Mouse (Mus musculus) midbrain, embryonic 16.5 days (tissue): Measurements from ENCODE around the gene Eepd1. TPM values are rescaled to one million over a fixed set of nuclear protein-coding genes. Genes with fewer than 3 reads are reported as not detected.

ENCODE experiments used
- ATAC-seq: fragments of 200-750 bp; cut with Nextera tagmentation; 2 replicates; pipeline ENCODE4 v1.8.0; 2017; ENCODE audit warnings: moderate TSS enrichment
- H3K27ac ChIP-seq: fragments of 300-500 bp; sonication (generic); 2 replicates; pipeline ENCODE4 v1.5.1; 2014; ENCODE audit warnings: mild to moderate bottlenecking, low read length, mixed read lengths
- H3K27me3 ChIP-seq: fragments of 300-500 bp; sonication (generic); 2 replicates; pipeline ENCODE4 v1.6.1; 2014; ENCODE audit warnings: low read depth, low read length, mixed read lengths; ENCODE audit not compliant: control insufficient read depth, insufficient read depth
- H3K36me3 ChIP-seq: fragments of 300-500 bp; sonication (generic); 2 replicates; pipeline ENCODE4 v1.6.1; 2014; ENCODE audit warnings: mild to moderate bottlenecking, low read length, moderate library complexity, mixed read lengths; ENCODE audit not compliant: control insufficient read depth, insufficient read depth
- H3K4me1 ChIP-seq: fragments of 300-500 bp; sonication (generic); 2 replicates; pipeline ENCODE4 v1.6.1; 2014; ENCODE audit warnings: mild to moderate bottlenecking, low read length, mixed read lengths; ENCODE audit not compliant: control insufficient read depth, insufficient read depth
- H3K4me2 ChIP-seq: fragments of 300-500 bp; sonication (generic); 2 replicates; pipeline ENCODE4 v1.6.1; 2014; ENCODE audit warnings: mild to moderate bottlenecking, low read length, mixed read lengths
- H3K4me3 ChIP-seq: fragments of 300-500 bp; sonication (generic); 2 replicates; pipeline ENCODE4 v1.5.1; 2014; ENCODE audit warnings: low read depth, mild to moderate bottlenecking, low read length, moderate library complexity, mixed read lengths
- H3K9ac ChIP-seq: fragments of 300-500 bp; sonication (generic); 2 replicates; pipeline ENCODE4 v1.6.1; 2014; ENCODE audit warnings: low read depth, low read length, mixed read lengths
- H3K9me3 ChIP-seq: fragments of 300-500 bp; sonication (generic); replicated peaks from 2 replicates; pipeline ENCODE4 v1.6.1; 2014; ENCODE audit warnings: mild to moderate bottlenecking, low read length, mixed read lengths; ENCODE audit not compliant: control insufficient read depth, poor library complexity, severe bottlenecking
- WGBS: fragments of 180-500 bp; shearing (Covaris S2); extraction: QIAGEN DNeasy Blood & Tissue Kit; methylation state at CpG from one replicate; pipeline ENCODE4 v1.1.7; 2014; 5-methylcytosine and 5-hydroxymethylcytosine counted together
- polyA plus RNA-seq: library from polyadenylated mRNA; unstranded; fragments of >200 nt; fragmentation: Nextera tagmentation; extraction: Ambion mirVana; gene quantifications from 2 replicates; pipeline ENCODE4 v1.2.1, GENCODE M21; 2015

The Eepd1 gene
- polyA plus RNA-seq, 1 experiment from 2014 or later: 12.7 TPM

GRCm38 (mm10) chr9:25556008-25556407, 74.7 kb downstream of the Eepd1 start:
- H3K4me1 ChIP-seq: no peaks in the 10 kb centered on the region
- ATAC-seq: no peak
- 96% methylated on average over 3 of the region's 3 CpGs for WGBS

GRCm38 (mm10) chr9:25557378-25557777, 76.0 kb downstream of the Eepd1 start:
- ATAC-seq: no peak
- Histone ChIP-seq H3K27ac (no peak overlapping the region), H3K36me3 (no peaks in the 10 kb centered on the region), H3K4me3 (no peak overlapping the region), H3K9me3 (no peaks in the 10 kb centered on the region), H3K4me1 (no peaks in the 10 kb centered on the region), H3K4me2 (no peak overlapping the region), H3K27me3 (no peaks in the 10 kb centered on the region), H3K9ac (no peak overlapping the region)
- WGBS: 92% methylated on average over 2 of the region's 2 CpGs

More at GRCm38 (mm10) chr9:25556008-25556407, 74.7 kb downstream of the Eepd1 start:
- Histone ChIP-seq H3K9ac (no peak overlapping the region), H3K4me2 (no peak overlapping the region), H3K27ac (no peak overlapping the region), H3K27me3 (no peaks in the 10 kb centered on the region), H3K36me3 (no peaks in the 10 kb centered on the region), H3K4me3 (no peak overlapping the region), H3K9me3 (no peaks in the 10 kb centered on the region)

GRCm38 (mm10) chr9:25558834-25559233, 77.5 kb downstream of the Eepd1 start:
- H3K36me3 ChIP-seq: no peaks in the 10 kb centered on the region
- no peak overlapping the region for H3K4me3 ChIP-seq
- H3K9ac ChIP-seq: no peak overlapping the region
- ATAC-seq: no peak
- H3K27ac ChIP-seq: no peak overlapping the region
- 80% methylated on average over 3 of the region's 3 CpGs for WGBS
- H3K9me3 ChIP-seq: no peaks in the 10 kb centered on the region
- no peaks in the 10 kb centered on the region for H3K4me1 ChIP-seq
- no peaks in the 10 kb centered on the region for H3K27me3 ChIP-seq
- H3K4me2 ChIP-seq: no peak overlapping the region

GRCm38 (mm10) chr9:25560016-25560758, 78.8 kb downstream of the Eepd1 start:
- H3K4me3 ChIP-seq: no peak overlapping the region
- H3K9ac ChIP-seq: no peak overlapping the region
- H3K36me3 ChIP-seq: no peaks in the 10 kb centered on the region
- no peak overlapping the region for H3K4me2 ChIP-seq
- H3K4me1 ChIP-seq: no peaks in the 10 kb centered on the region
- no peak overlapping the region for H3K27ac ChIP-seq
- H3K9me3 ChIP-seq: no peaks in the 10 kb centered on the region
- ATAC-seq: no peak
- H3K27me3 ChIP-seq: no peaks in the 10 kb centered on the region
- 89% methylated on average over 9 of the region's 9 CpGs for WGBS

GRCm38 (mm10) chr9:25561143-25561542, 79.8 kb downstream of the Eepd1 start:
- H3K9ac ChIP-seq: no peak overlapping the region
- no peaks in the 10 kb centered on the region for H3K27me3 ChIP-seq
- no peak overlapping the region for H3K27ac ChIP-seq
- no peak overlapping the region for H3K4me3 ChIP-seq
- no peak overlapping the region for H3K4me2 ChIP-seq
- ATAC-seq: no peak
- H3K36me3 ChIP-seq: no peaks in the 10 kb centered on the region
- H3K4me1 ChIP-seq: no peaks in the 10 kb centered on the region
- WGBS: 97% methylated on average over 1 of the region's 1 CpGs
- H3K9me3 ChIP-seq: no peaks in the 10 kb centered on the region

- Histone ChIP-seq H3K9ac (no peak overlapping the region), H3K4me1 (no peaks in the 10 kb centered on the region), H3K27me3 (no peaks in the 10 kb centered on the region), H3K4me2 (no peak overlapping the region), H3K4me3 (no peak overlapping the region), H3K9me3 (no peaks in the 10 kb centered on the region), H3K36me3 (no peaks in the 10 kb centered on the region), H3K27ac (no peak overlapping the region)
- WGBS: 70% methylated on average over 4 of the region's 4 CpGs
- no peak for ATAC-seq
Observed at GRCm38 (mm10) chr9:25563806-25564205, 82.5 kb downstream of the Eepd1 start.

- WGBS: 79% methylated on average over 5 of the region's 5 CpGs
- Histone ChIP-seq H3K9me3 (no peaks in the 10 kb centered on the region), H3K4me1 (peaks cover 7% of the 10 kb centered on the region; the same call in 1 of the 2 replicates), H3K36me3 (no peaks in the 10 kb centered on the region), H3K9ac (no peak overlapping the region), H3K27ac (no peak overlapping the region), H3K4me2 (no peak overlapping the region), H3K27me3 (no peaks in the 10 kb centered on the region), H3K4me3 (no peak overlapping the region)
- no peak for ATAC-seq
Observed at GRCm38 (mm10) chr9:25567071-25567470, 85.7 kb downstream of the Eepd1 start.

- 78% methylated on average over 3 of the region's 3 CpGs for WGBS
- no peak overlapping the region for H3K27ac ChIP-seq
- no peak overlapping the region for H3K9ac ChIP-seq
- no peak overlapping the region for H3K4me2 ChIP-seq
- no peaks in the 10 kb centered on the region for H3K9me3 ChIP-seq
- no peaks in the 10 kb centered on the region for H3K27me3 ChIP-seq
- no peak for ATAC-seq
- peaks cover 7% of the 10 kb centered on the region; the same call in 1 of the 2 replicates for H3K4me1 ChIP-seq
- H3K4me3 ChIP-seq: no peak overlapping the region
- H3K36me3 ChIP-seq: no peaks in the 10 kb centered on the region
Observed at GRCm38 (mm10) chr9:25568783-25569182, 87.4 kb downstream of the Eepd1 start.

GRCm38 (mm10) chr9:25570011-25570410, 88.7 kb downstream of the Eepd1 start:
- H3K27ac ChIP-seq: no peak overlapping the region
- ATAC-seq: no peak
- H3K4me1 ChIP-seq: peaks cover 7% of the 10 kb centered on the region; the same call in 1 of the 2 replicates
- no peak overlapping the region for H3K4me2 ChIP-seq
- no peak overlapping the region for H3K9ac ChIP-seq
- H3K36me3 ChIP-seq: no peaks in the 10 kb centered on the region
- H3K9me3 ChIP-seq: no peaks in the 10 kb centered on the region
- H3K27me3 ChIP-seq: no peaks in the 10 kb centered on the region
- WGBS: 96% methylated on average over 7 of the region's 7 CpGs
- H3K4me3 ChIP-seq: no peak overlapping the region
